Mouse (Mus musculus): ENCODE results near the gene Art4. TPM values are rescaled to one million over a fixed set of nuclear protein-coding genes. Genes with fewer than 3 reads are reported as not detected.

Gene Art4
- polyA plus RNA-seq (2016; fragmentation: Nextera tagmentation; extraction: Ambion mirVana) = 0.55 and 0.63 TPM in 2 replicates

DNA sequence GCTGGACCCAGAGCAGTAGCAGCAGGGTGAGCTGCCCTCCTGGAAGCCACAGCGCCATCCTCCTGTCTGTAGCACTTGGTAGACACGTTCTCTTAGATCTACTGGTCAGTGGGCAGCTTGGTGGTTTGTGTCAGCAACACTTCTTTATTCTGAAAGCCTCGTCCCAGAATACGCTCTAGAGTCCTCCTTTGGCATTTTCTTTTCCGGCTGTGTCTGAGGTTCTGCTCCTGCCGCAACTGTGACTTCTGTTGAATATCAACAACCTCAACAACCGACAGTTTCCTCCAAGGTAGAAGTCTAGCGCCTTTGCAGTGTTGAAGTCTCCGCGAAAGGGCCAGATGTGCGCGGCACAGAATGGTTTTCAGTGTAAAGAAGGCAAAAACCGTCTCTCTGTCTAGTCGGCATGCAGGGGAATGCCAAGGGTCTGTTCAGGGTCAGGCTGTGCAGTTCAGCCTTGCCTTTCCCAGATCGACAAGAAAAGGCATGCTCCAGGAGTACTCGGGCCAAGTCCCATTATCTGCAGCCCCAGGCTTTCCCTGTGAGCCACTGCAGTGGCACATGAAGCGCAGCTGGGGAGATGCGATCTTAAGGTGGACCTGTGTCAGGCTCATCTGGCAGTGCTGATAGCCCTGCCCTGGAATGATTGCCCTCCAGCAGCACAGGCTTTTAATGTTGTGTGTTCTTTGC, at the start of gene Art4:
TSS of gene Art4 (minus strand) at position 548 of the 687 bp plus-strand sequence.
- H3K4me2 ChIP-seq = no peak within 1 kb of the TSS
- H3K27ac ChIP-seq = no peak within 1 kb of the TSS
- no peaks in the 10 kb centered on the region for H3K36me3 ChIP-seq (replicated peaks)
- H3K9ac ChIP-seq = no peak within 1 kb of the TSS
- no peaks in the 10 kb centered on the region for H3K9me3 ChIP-seq
- WGBS = 81% methylated on average over 18 of the region's 18 CpGs
- H3K27me3 ChIP-seq = no peaks in the 10 kb centered on the region
- ATAC-seq (ENCODE audit: low FRiP score) = no peak
- peaks cover 4% of the 10 kb centered on the region; the same call in 1 of the 2 replicates for H3K4me1 ChIP-seq
- H3K4me3 ChIP-seq (replicated peaks) = no peak within 1 kb of the TSS

DNA sequence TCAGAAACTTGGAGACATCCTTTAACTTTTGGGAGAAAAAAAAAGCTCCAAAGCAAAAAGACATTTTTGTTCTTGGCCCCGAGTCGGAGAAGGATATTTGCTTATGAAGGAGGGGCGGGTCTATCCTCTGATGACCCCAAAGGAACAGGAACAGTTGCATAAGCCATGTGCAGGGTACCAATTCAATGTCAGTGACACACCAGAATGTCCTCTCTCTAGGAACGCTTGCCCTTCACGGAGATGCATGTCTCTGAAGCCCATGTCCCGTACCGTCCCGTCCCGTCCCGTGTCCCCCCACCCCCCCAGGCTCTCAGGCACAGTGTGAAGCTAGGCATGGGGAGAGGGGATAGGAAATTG, 49.4 kb upstream of the Art4 start:
- ATAC-seq (ENCODE audit: low FRiP score) = no peak

DNA sequence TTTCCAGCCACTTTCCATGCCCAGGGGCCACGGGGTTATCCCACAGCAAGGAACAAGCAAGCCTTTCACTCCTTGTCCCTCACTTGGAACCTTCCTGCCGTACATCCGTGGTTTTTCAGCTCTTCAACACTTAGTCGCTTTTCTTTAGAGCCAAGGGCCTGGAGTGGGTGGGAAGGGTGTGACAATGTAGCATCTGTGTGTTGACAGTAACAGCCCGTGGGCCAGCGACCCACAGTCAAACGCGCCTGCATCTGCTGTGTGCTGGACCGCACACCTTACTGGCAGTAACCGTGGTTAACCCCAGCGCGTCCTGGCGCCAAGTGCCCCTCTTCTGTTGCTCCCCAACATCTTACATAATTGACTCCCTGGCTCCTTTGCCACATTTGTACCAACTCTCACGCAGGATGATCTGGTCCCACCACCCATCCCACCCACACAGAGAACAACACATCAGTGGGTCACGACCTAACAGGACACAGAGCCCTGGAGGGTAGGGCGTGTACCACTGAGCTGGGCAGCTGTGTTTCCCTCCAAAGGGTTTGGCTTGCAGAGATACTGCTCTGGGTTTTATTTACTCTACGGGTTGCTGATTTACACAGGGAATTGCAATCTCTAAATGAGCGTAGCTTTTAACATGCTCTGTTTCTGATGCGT, 48.9 kb upstream of the Art4 start:
- no peaks in the 10 kb centered on the region for H3K9me3 ChIP-seq
- H3K4me1 ChIP-seq = peaks cover 4% of the 10 kb centered on the region; the same call in 1 of the 2 replicates
- no peak for ATAC-seq (ENCODE audit: low FRiP score)
- H3K27ac ChIP-seq = no peak overlapping the region
- no peaks in the 10 kb centered on the region for H3K36me3 ChIP-seq (replicated peaks)
- H3K4me3 ChIP-seq (replicated peaks) = no peak overlapping the region
- no peak overlapping the region for H3K9ac ChIP-seq
- H3K27me3 ChIP-seq = no peaks in the 10 kb centered on the region
- H3K4me2 ChIP-seq = no peak overlapping the region
- WGBS = 91% methylated on average over 19 of the region's 19 CpGs

More for the DNA sequence above, 49.4 kb upstream of the Art4 start:
- Histone ChIP-seq H3K27ac (no peak overlapping the region), H3K9ac (no peak overlapping the region), H3K4me1 (peaks cover 4% of the 10 kb centered on the region; the same call in 1 of the 2 replicates), H3K4me3 (replicated peaks) (no peak overlapping the region), H3K27me3 (no peaks in the 10 kb centered on the region), H3K36me3 (replicated peaks) (no peaks in the 10 kb centered on the region), H3K9me3 (no peaks in the 10 kb centered on the region), H3K4me2 (no peak overlapping the region)
- WGBS = 85% methylated on average over 10 of the region's 10 CpGs

DNA sequence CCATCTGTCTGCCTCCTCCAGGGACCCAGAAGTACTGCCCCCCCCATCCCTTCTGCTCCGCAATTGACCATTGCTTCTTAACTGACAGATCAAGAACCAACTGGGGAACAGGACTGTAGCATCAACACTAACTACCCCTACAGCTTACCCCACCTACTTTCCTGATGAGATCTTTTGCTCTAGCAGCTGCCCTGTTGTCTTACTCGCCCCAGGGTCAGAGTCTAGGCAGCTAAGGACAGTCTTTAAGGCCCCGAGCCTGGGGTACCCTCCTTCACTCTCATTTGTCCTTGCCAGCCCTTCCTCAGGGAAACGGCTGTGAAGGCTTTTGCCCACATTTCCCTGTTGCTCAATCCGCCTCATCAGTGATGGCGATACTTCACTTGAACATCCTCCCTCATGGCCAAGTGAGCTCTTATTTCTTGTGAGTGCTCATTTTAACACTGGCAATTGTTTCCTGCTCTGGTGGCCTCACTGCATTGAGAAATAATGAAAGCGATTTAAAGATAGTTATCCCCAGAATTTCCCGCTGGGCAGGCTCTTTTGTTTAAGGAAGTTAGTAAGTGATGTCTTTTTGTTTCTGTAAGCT, 46.4 kb upstream of the Art4 start:
- 71% methylated on average over 8 of the region's 8 CpGs for WGBS
- Histone ChIP-seq H3K4me3 (replicated peaks) (no peak overlapping the region), H3K36me3 (replicated peaks) (no peaks in the 10 kb centered on the region), H3K4me2 (no peak overlapping the region), H3K27me3 (no peaks in the 10 kb centered on the region), H3K4me1 (peaks cover 4% of the 10 kb centered on the region; the same call in 1 of the 2 replicates), H3K27ac (no peak overlapping the region), H3K9me3 (no peaks in the 10 kb centered on the region), H3K9ac (no peak overlapping the region)
- no peak for ATAC-seq (ENCODE audit: low FRiP score)

DNA sequence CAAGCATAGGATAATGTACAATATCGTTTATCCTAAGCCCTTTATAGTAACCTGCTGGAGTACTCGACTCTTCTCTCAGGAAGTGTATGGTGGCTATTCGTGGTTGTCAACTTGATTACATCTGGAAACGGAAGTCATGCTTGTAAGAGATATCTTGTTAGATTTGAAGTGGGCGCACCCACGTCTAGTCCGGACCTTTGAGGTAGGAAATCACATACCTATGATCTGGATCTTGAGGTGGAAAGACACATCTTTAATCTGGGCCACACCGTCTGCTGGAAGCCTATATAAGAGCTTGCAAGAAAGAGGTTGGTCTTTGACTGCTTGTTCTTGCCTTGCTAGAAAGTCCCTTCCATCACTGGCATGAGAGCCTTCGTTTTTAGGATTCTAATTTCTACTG, 45.0 kb upstream of the Art4 start:
- WGBS = 87% methylated on average over 9 of the region's 9 CpGs
- H3K9me3 ChIP-seq = no peaks in the 10 kb centered on the region
- H3K4me2 ChIP-seq = no peak overlapping the region
- H3K27me3 ChIP-seq = no peaks in the 10 kb centered on the region
- H3K4me1 ChIP-seq = peaks cover 4% of the 10 kb centered on the region; the same call in 1 of the 2 replicates
- H3K27ac ChIP-seq = no peak overlapping the region
- no peak overlapping the region for H3K4me3 ChIP-seq (replicated peaks)
- ATAC-seq (ENCODE audit: low FRiP score) = no peak
- H3K9ac ChIP-seq = no peak overlapping the region
- no peaks in the 10 kb centered on the region for H3K36me3 ChIP-seq (replicated peaks)

DNA sequence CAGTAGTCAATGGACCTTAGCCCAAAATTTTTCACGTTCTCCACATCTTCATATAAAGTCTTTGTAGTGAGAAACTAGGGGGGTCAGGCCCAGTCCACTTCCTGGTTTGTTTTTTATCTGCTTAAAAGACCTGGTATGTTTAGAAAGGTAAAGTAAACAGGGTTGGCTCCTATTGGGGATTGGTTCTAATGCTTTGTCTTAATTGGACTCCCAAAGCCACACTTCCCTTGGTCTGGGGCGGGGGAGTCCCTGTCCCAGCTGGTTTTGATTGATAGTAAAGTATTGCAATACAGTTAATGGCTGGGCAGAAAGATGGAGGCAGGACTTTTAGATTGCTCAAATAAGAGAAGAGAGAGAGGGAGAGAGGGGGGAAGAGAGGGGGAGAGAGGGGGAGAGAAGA, 43.5 kb upstream of the Art4 start:
- Histone ChIP-seq H3K9ac (no peak overlapping the region), H3K4me3 (replicated peaks) (no peak overlapping the region), H3K36me3 (replicated peaks) (no peaks in the 10 kb centered on the region), H3K4me1 (no peaks in the 10 kb centered on the region; the same call in 1 of the 2 replicates), H3K9me3 (no peaks in the 10 kb centered on the region), H3K4me2 (no peak overlapping the region), H3K27ac (no peak overlapping the region), H3K27me3 (no peaks in the 10 kb centered on the region)
- 82% methylated on average over 2 of the region's 2 CpGs for WGBS
- ATAC-seq (ENCODE audit: low FRiP score) = no peak

DNA sequence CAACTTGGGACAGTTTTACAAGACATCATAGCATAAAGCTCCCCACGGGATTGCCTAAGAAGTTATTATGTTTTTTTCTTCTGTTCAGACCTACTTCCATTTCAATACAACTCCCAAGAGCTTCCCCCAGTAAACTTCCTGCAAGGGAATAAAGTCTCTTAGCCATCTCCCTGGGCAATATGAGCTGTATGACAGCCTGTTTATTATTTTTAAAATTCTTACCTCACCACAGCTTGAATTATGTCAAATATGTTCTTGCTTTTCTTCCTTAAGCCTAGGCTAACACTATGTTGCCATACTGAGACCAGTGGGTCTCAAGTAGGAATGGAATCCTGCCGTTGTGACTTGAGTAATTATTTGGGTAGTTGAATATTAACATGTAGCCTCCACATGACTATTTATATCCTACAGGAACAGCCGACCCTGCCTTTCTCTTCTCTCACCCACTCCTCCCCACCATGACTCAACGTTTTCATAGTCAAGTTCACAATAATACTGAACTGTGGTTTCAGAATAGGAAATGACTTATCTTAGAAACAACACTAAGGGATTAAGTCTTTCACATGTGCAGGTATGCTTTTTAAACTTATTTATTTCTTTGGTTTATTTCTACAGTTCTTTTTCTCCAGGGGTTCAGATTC, 43.0 kb upstream of the Art4 start:
- ATAC-seq (ENCODE audit: low FRiP score) = no peak
- 80% methylated on average over 4 of the region's 4 CpGs for WGBS
- no peak overlapping the region for H3K4me2 ChIP-seq

DNA sequence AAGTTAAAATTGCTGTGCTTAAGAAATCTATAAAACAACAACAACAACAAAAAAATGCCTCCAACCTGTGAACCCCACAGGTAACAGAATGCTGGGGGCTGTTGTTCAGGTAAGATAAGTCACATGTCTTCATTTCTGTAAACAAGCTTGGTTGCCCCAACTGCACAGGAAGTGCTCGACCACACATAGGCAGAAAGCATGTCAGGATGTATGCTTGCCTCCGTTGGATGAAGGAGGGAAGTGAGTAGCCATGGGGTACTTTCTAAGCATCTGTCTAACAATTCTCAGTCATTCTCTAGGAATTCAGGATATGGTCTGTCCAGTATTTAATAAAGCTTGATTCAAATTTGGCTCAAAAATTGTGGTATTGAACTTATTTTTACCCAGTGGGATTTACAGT, 41.4 kb upstream of the Art4 start:
- no peak overlapping the region for H3K27ac ChIP-seq
- WGBS = 94% methylated on average over 2 of the region's 2 CpGs
- H3K4me2 ChIP-seq = no peak overlapping the region
- no peaks in the 10 kb centered on the region for H3K27me3 ChIP-seq
- H3K36me3 ChIP-seq (replicated peaks) = no peaks in the 10 kb centered on the region
- H3K4me1 ChIP-seq = no peaks in the 10 kb centered on the region; the same call in 1 of the 2 replicates
- H3K9ac ChIP-seq = no peak overlapping the region
- no peak overlapping the region for H3K4me3 ChIP-seq (replicated peaks)
- no peak for ATAC-seq (ENCODE audit: low FRiP score)
- H3K9me3 ChIP-seq = no peaks in the 10 kb centered on the region

More for the DNA sequence above, 43.0 kb upstream of the Art4 start:
- Histone ChIP-seq H3K9ac (no peak overlapping the region), H3K27me3 (no peaks in the 10 kb centered on the region), H3K36me3 (replicated peaks) (no peaks in the 10 kb centered on the region), H3K4me1 (no peaks in the 10 kb centered on the region; the same call in 1 of the 2 replicates), H3K4me3 (replicated peaks) (no peak overlapping the region), H3K27ac (no peak overlapping the region), H3K9me3 (no peaks in the 10 kb centered on the region)

DNA sequence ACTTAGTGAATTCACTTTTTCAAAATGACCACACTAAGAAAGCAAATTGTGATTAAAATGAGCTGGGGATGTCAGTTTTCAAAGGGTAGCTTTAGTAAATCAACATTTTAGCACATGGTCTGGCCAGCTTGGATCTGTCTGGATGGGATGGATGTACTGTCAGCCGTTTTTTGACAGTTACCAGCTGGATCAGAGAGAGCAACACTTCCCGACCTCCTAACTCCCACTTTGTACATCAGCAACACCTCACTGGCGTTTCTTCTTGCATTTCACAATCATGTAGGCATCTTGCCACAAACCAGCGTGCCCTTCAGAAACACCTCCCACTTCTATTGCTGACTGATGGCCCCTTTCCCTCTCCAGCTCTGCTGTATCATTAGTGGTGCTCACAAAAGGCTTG, 40.7 kb upstream of the Art4 start:
- no peak for ATAC-seq (ENCODE audit: low FRiP score)
- 67% methylated on average over 4 of the region's 4 CpGs for WGBS
- H3K4me1 ChIP-seq = no peaks in the 10 kb centered on the region
- no peak overlapping the region for H3K27ac ChIP-seq
- no peaks in the 10 kb centered on the region for H3K27me3 ChIP-seq
- H3K4me3 ChIP-seq (replicated peaks) = no peak overlapping the region
- no peak overlapping the region for H3K9ac ChIP-seq
- no peak overlapping the region for H3K4me2 ChIP-seq
- H3K36me3 ChIP-seq (replicated peaks) = no peaks in the 10 kb centered on the region
- no peaks in the 10 kb centered on the region for H3K9me3 ChIP-seq

DNA sequence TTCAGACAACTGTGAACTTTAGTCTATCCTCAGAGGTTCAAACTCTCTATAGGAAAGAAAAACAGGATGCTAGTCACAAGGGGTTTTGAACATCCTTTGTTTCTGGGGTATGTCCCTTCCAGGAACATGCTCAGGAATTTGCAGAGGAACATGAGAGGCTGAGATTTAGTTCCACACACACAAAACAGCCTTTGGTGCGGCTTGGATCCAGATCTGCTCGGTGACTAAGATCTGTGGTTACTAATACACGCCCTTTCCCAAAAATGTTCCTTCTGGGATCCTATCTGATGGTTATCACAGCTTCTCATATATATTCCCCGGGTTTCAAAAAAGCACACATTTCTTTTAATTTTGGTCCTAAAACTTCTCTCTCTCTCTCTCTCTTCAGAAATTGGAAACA, 40.3 kb upstream of the Art4 start:
- ATAC-seq (ENCODE audit: low FRiP score) = no peak
- Histone ChIP-seq H3K9ac (no peak overlapping the region), H3K27me3 (no peaks in the 10 kb centered on the region), H3K4me2 (no peak overlapping the region), H3K9me3 (no peaks in the 10 kb centered on the region), H3K27ac (no peak overlapping the region), H3K4me1 (no peaks in the 10 kb centered on the region), H3K4me3 (replicated peaks) (no peak overlapping the region), H3K36me3 (replicated peaks) (no peaks in the 10 kb centered on the region)
- 87% methylated on average over 4 of the region's 4 CpGs for WGBS

DNA sequence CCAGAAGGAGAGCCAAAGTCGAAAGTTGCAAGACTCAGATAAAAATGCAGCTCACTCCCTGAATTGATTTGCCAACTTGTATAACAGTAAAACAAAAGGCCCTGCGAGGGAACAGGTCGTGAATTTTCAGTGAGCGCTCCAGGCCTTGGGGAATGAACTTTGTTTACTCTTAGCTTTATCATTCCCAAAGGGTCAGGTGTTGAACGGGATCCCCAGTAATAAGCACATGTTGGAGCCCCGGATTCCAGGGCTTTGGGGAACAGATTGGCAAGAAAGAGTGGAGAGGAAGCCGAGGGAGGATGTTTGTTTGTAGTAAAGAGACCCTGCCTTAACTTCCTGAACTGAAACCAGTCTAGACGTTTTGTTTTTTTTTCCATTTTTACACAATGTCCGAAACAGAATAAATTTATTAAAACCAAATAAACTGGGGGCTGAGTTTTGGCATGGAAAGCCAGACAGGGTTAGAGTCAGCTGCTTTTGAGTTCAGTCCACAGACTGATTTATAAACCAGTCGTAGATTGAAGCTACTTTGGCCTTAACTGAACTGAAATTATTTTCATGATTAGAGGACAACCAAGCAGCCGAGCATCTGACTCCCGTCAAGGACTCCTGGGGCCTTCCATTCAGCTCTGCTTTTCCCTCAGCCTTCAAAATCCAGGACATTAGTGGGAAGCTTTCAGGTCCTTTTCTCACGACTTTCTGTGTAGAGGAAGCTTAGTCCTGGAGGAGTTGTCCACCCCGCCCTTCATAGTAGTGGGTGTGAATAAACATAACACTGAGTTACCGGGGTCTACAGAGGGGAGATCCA, 37.2 kb upstream of the Art4 start:
- Histone ChIP-seq H3K9ac (no peak overlapping the region), H3K27ac (no peak overlapping the region), H3K9me3 (no peaks in the 10 kb centered on the region), H3K4me3 (replicated peaks) (no peak overlapping the region), H3K4me1 (no peaks in the 10 kb centered on the region), H3K36me3 (replicated peaks) (no peaks in the 10 kb centered on the region), H3K4me2 (no peak overlapping the region), H3K27me3 (no peaks in the 10 kb centered on the region)
- 67% methylated on average over 15 of the region's 15 CpGs for WGBS
- ATAC-seq (ENCODE audit: low FRiP score) = no peak

DNA sequence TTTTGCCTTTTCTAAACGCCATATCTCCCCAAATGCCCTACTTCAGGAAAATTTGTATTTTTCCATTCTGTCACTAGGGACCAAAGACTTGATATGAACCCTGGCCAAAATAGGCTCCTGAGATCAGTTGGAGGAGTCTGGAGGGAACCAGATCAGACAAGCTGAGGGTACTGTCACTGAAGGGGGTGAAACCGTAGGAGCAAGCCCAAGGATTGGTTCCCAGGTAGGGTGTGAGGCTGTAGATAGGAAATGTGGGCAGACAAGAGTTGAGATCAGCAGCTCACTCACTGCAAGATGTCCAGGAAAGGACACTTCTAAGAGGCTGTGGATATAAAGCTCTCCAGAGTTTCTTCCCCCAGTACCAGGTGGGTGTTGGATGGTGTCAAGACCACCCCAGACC, 34.5 kb upstream of the Art4 start:
- ATAC-seq (ENCODE audit: low FRiP score) = no peak

More for the DNA sequence above, 34.5 kb upstream of the Art4 start:
- no peak overlapping the region for H3K4me2 ChIP-seq
- WGBS = 89% methylated on average over 2 of the region's 2 CpGs
- H3K36me3 ChIP-seq (replicated peaks) = no peaks in the 10 kb centered on the region
- no peaks in the 10 kb centered on the region for H3K4me1 ChIP-seq
- H3K9ac ChIP-seq = no peak overlapping the region
- H3K27ac ChIP-seq = no peak overlapping the region
- H3K4me3 ChIP-seq (replicated peaks) = no peak overlapping the region
- H3K9me3 ChIP-seq = no peaks in the 10 kb centered on the region
- H3K27me3 ChIP-seq = no peaks in the 10 kb centered on the region

Data from forebrain, embryonic 12.5 days (tissue).